Mouse (Mus musculus) fibroblast of lung, adult 2 months (primary cell): Measurements from ENCODE around the gene Schip1.

Experiments used
- DNase-seq: peaks from one replicate; pipeline ENCODE4 v3.0.0-alpha.2; 2011; ENCODE audit warnings: low read depth

Schip1 gene

GRCm38 (mm10) chr3:68562838-68563237 lies 498.2 kb downstream of the Schip1 start:
- no peak for DNase-seq

GRCm38 (mm10) chr3:68563922-68564321 lies 499.3 kb downstream of the Schip1 start:
- DNase-seq, result no peak

- no peak for DNase-seq
Measured at GRCm38 (mm10) chr3:68564978-68565674, 500.5 kb downstream of the Schip1 start.

DNA sequence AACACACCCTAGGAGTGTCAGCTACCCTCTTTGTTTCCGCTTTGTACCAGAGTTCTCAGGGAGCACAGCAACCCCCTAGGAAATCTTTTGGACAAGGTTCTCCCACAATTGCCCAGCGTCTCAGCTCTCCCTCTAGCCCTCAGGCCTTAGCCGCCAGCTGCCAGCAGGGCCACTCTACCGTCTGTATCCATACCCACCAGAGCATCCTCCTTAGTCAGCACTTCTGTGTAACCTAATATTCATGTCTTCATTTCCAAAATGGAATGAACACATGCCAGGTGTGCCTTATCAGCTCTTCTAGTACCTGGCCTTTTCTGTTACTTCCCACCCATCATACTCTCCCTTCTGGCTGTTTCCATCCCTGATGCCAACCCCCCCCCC lies 501.1 kb downstream of the Schip1 start:
- no peak for DNase-seq

DNA sequence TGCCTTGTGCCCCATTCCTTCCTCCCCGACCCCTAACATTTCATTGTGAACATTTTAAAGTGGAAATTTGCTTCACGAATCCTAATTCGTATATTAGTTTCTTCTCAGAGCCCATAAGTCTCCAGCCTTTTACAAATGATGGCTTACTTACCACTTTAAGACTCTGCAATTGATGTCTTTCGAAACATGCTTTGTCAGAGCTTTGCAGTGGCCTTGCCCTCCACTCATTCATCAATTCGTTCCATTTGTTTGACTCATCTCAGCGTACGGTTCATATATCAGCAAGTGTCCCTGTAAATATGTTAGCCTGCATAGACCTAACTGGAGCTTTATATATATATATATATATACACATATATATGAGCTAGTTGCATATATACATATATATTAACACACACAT lies 503.0 kb downstream of the Schip1 start:
- no peak for DNase-seq

DNA sequence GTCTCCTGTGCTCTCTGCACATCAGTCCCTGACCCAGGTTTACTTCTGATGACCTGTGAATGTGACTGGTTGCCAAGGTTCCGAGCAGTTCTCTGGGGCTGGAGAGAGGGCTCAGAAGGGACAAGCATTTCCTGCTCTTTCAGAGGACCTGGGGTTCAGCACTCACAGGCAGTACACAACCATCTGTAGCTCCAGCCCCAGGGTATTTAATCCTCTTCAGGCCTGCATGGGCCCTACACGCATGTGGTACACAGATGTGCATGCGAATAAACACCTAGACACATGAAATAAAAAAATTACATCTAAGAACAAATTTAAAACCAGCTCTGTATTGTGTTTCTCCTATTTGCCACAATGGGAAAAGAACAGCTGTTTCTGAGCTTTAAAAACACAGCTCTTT lies 503.5 kb downstream of the Schip1 start:
- no peak for DNase-seq

GRCm38 (mm10) chr3:68568716-68569115 lies 504.1 kb downstream of the Schip1 start:
- DNase-seq, result no peak

GRCm38 (mm10) chr3:68570319-68570718 lies 505.7 kb downstream of the Schip1 start:
- no peak for DNase-seq

DNA sequence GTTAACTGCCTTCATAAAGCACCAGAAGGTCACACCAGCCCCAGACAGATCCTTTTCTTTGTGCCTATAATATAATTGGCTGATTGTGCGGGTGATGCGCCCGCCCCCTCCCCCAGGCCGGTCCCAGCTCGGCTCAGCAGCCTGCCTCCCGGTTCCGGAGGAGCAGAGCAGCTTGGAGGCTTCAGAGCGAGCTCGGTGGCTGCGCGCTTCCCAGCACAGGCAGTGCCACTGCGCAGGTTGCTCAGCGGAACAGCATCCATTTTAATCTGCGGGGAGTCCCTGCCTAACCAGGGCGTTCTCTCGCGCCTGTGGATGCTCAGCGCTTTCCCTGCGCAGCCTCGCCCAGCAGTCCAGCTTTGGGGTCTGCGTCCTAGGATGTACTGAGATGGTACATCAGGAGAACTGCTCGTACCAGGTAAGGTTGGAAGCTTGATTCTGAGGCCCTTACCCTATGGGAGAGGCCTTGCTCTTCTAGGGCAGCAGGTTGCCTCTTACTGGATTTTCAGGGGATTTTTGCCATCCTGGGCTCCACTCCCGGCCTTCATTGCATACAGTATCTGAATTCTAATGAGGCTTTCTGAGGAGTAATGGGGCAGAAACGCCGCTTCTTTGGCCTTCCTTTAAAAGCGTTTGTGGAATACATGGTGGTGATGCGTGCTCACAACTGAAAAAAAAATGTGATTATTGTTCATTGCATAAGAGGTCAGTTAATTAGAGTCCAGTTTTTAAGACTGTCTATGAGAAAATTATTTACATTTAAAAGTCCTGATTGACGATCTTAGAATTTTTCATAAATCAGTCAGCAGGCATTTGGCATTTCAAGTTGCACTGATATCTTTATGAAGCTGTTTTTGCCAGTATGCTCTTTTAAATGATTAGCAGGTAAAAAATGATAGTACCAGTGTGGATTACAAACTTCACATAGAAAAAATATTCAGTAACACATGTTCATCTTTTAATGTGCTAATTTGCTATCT lies 507.9 kb downstream of the Schip1 start:
- DNase-seq, result no peak

- no peak for DNase-seq
Measured at GRCm38 (mm10) chr3:68573226-68573624, 508.6 kb downstream of the Schip1 start.

DNA sequence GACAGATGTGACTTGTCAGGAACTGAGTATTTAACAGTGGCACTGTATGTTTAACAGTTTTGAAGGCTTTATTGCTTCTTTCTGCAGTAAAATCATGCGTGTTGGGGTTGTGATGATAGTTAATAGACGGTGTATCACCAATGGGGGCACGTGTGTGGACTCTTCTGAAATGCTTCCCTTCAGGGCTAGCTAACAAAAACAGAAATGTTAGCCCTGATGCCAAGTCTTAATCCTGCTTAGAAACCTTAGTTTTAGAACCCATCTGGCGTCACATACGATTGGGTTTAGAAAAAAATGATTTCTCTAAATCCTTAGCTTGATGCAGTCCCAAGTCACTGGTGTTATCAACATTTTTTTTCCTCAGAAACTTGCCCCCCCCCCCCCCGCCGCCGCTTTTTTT lies 509.5 kb downstream of the Schip1 start:
- DNase-seq, result no peak

- DNase-seq, result no peak
Measured at GRCm38 (mm10) chr3:68574565-68574964, 510.0 kb downstream of the Schip1 start.

DNA sequence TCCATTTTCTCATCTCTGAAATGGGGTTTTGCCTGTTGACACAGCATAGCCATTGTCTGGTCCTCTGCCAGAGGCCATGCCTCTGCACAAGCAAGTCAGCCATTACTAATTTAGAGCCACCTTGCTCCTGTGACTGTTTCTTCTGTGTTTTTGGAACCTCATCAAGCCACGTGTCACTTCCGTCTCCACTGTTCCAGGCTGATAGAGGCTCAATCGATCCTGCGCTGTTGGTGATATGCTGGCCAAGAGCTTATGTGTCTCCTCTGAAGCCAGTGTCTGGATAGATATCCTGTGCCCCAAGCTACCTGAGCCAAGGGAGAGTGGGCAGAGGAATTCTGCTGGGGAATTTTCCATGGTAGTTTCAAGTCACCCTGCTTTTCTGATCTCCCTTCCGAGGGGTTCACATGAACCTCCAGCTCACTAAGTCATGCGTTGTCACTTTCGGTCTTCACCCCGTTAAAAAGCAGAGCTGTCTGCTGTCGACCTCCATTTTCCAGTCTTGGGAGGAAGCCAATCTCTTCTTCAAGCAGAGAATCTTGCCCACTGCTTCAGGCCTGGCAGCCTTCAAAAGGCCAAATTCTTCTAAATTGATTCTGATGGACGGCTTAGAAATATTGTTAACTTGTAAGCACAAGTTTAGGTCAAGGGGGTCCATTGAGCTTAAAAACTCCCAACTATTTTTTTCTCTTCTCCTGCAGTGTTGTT lies 511.2 kb downstream of the Schip1 start:
- no peak for DNase-seq

DNA sequence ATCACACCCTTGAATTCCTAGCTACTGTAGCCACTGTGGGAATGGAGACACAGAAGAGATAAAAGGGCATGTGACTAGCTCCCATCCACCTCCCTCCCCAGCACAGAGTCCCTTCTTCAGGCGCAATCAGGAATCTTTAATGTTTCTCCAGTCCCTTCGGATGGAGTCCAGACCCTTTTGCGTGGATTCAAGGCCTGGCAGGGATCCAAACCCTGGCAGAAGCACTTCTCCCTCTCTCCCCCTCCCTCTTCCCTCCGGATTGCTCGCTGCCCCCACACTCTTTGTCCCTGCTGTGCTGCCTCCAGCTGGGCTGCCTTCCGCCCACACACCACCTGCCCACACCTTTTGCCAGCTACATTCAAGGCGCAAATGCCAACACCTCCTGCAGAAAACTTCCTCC lies 511.8 kb downstream of the Schip1 start:
- no peak for DNase-seq

DNA sequence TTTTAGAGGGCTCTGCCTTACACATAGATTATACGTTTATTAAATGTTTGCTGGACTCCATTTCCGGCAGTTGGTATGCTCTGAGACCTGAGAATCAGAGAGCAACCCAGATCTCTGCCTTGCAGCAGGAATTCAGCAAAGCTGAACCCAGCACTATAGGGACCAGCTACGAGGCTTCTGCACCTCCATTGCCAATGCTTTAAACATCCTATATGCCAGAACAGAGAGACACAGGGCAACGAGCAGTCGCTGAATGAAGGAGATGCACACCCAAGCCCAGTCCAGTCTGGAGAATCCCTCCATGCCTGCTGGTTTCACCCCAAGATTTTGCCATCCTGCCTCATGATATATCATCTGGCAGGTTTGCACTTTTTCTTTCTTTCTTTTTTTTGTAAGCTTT lies 512.3 kb downstream of the Schip1 start:
- DNase-seq, result no peak

DNA sequence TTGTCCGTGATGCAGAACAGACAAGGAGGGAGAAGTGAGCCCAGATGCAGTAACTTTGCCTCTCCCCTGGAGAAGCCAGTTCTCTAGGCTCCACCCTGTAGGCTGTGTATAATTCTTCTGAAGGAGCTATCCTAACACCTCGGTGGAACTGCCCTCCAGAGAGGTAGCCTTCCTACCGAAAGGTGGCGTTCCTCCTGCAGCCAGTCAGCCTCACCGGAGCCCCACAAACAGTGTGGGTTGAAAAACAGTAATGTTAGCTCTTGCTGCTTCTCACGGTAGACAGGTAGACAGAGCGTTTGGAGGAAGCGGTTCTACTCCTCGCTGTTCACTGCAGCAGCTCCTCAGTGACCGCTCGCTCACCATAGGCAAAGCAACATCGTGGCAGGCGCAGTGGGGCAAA lies 517.0 kb downstream of the Schip1 start:
- no peak for DNase-seq

DNA sequence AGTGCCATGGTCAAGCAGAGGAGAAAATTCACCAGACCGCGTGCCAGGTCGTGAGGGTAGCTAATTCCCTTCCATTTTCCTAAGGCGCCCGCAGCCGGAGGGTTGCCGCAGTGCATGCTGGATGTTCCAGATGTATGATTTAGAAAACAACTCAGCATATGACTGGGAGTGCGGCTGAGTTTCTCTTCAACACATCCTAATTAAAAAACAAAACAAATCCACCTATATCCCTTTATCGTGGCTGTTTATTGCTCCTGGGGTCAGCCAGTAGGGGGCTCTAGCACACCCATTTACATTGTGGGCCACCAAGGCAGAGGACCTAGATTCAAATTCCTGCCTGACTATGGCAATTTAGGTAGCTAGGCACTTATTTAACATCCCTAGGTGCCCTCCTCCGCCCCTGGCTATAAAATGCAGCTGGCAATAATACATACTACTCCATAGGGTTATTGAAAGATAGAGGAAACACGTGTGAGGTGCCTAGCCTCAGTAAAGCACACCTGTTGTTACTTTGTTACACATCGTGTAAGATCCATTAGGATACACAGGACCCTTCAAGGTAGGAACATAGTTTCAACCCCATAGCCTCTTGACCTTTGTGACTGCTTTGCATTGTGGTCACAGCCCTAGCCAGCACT lies 517.6 kb downstream of the Schip1 start:
- no peak for DNase-seq

- peak; percentile 59 for DNase-seq
Measured at GRCm38 (mm10) chr3:68583031-68583693, 518.6 kb downstream of the Schip1 start.

DNA sequence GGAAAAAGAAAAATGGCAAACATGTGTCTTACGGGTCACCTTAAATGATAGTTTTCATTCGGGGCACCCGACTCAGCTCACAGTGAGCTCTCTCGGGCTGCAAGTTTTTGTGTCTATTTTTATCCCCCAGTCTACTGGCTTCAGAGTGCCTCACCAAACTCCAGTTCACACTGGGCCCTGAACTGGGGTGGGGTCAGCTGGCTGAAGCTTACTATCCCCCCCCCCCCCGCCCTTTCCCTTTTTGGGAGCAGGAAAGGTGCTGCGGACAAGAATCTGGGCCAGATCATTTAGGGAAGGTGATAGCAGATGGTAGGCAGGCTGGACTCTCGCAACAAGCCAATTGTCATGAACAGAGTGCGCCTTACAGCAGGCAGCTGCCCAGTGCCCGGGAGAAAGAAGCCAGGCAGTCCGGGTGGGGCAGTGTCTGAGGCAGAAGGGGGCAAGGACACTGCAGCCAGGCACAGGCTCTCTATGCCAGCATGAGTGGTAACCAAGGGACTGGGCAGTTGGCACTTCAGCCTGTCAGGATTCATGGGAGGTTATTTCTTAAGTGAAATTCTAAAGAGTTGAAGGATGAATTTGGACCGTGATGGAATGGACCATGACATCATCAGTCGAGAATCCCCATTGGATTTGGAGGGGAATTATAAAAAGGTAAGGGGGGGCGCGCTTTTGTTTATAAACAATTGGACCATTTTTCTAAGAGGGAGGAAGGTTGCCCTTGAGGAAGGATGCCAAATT lies 519.3 kb downstream of the Schip1 start:
- DNase-seq, result no peak

DNA sequence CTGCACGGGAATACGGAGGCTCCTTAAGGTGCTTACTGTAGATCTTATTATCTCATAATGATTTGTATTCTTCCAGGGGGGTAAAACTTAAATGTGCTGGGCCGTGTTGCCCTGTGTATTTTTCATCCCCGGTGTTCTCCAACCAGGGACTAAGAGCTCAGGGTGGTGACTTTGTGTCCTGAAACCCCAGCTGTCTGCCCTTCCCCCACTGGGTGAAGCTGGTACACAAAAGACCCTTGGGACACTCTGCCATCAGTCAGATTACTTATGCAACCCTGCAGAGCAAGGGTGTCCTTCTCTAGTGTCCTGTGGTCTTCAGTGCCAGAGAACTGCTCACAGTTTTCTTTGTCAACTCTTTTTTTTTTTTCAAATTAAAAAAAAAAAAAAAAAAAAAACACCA lies 520.6 kb downstream of the Schip1 start:
- no peak for DNase-seq

- no peak for DNase-seq
Measured at GRCm38 (mm10) chr3:68586646-68587064, 522.1 kb downstream of the Schip1 start.
